Mouse (Mus musculus) midbrain, embryonic 11.5 days (tissue): ENCODE results near the gene Olig1. TPM values are rescaled to one million over a fixed set of nuclear protein-coding genes. Genes with fewer than 3 reads are reported as not detected.

ENCODE experiments used
- ATAC-seq: fragments of 200-750 bp; cut with Nextera tagmentation; 2 replicates; pipeline ENCODE4 v1.8.0; 2017; ENCODE audit warnings: moderate TSS enrichment, moderate library complexity; ENCODE audit not compliant: low FRiP score
- DNase-seq: peaks from one replicate; pipeline ENCODE4 v3.0.0; 2015; ENCODE audit warnings: low spot score; ENCODE audit errors: missing footprints
- H3K27ac ChIP-seq: fragments of 300-500 bp; sonication (generic); 2 replicates; pipeline ENCODE4 v1.5.1; 2014; ENCODE audit warnings: low read depth, low read length
- H3K27me3 ChIP-seq: fragments of 300-500 bp; sonication (generic); 2 replicates; pipeline ENCODE4 v1.6.1; 2014; ENCODE audit warnings: mild to moderate bottlenecking, low read length, moderate library complexity, mixed read lengths; ENCODE audit not compliant: control insufficient read depth, insufficient read depth
- H3K36me3 ChIP-seq: fragments of 300-500 bp; sonication (generic); 2 replicates; pipeline ENCODE4 v1.6.1; 2014; ENCODE audit warnings: mild to moderate bottlenecking, low read length, moderate library complexity, mixed read lengths; ENCODE audit not compliant: control insufficient read depth, insufficient read depth
- H3K4me1 ChIP-seq: fragments of 300-500 bp; sonication (generic); 2 replicates; pipeline ENCODE4 v1.6.1; 2014; ENCODE audit warnings: low read length; ENCODE audit not compliant: control insufficient read depth, insufficient read depth
- H3K4me2 ChIP-seq: fragments of 300-500 bp; sonication (generic); 2 replicates; pipeline ENCODE4 v1.6.1; 2014; ENCODE audit warnings: mild to moderate bottlenecking, moderate library complexity
- H3K4me3 ChIP-seq: fragments of 300-500 bp; sonication (generic); 2 replicates; pipeline ENCODE4 v1.5.1; 2014; ENCODE audit warnings: low read depth, low read length
- H3K9ac ChIP-seq: fragments of 300-500 bp; sonication (generic); 2 replicates; pipeline ENCODE4 v1.6.1; 2014; ENCODE audit warnings: low read length
- H3K9me3 ChIP-seq: fragments of 300-500 bp; sonication (generic); 2 replicates; pipeline ENCODE4 v1.6.1; 2016; ENCODE audit warnings: low read length; ENCODE audit not compliant: control insufficient read depth
- WGBS: fragments of 180-500 bp; shearing (Covaris S2); extraction: QIAGEN DNeasy Blood & Tissue Kit; methylation state at CpG from one replicate; pipeline ENCODE4 v1.1.7; 2014; 5-methylcytosine and 5-hydroxymethylcytosine counted together
- polyA plus RNA-seq: library from polyadenylated mRNA; unstranded; fragments of >200 nt; fragmentation: Nextera tagmentation; extraction: Ambion mirVana; gene quantifications from 2 replicates; pipeline ENCODE4 v1.2.1, GENCODE M21; 2014

Olig1 gene
- polyA plus RNA-seq, 1 experiment from 2014 or later: 3.2 TPM

GRCm38 (mm10) chr16:91299412-91299811, 29.8 kb downstream of the Olig1 start:
- H3K4me3 ChIP-seq: no peak overlapping the region
- ATAC-seq (no peak), DNase-seq (no peak)
- no peak overlapping the region for H3K27ac ChIP-seq
- no peak overlapping the region for H3K9ac ChIP-seq
- 83% methylated on average over 7 of the region's 7 CpGs for WGBS
- H3K4me1 ChIP-seq: peaks cover 24% of the 10 kb centered on the region
- H3K36me3 ChIP-seq: no peaks in the 10 kb centered on the region
- H3K4me2 ChIP-seq: no peak overlapping the region
- peaks cover 55% of the 10 kb centered on the region for H3K27me3 ChIP-seq
- H3K9me3 ChIP-seq: no peaks in the 10 kb centered on the region

GRCm38 (mm10) chr16:91300641-91301441, 31.3 kb downstream of the Olig1 start:
- Histone ChIP-seq H3K9me3 (no peaks in the 10 kb centered on the region), H3K4me3 (peak overlapping the region; percentile 15), H3K27me3 (peaks cover 67% of the 10 kb centered on the region), H3K4me2 (peak overlapping the region; percentile 33), H3K36me3 (no peaks in the 10 kb centered on the region), H3K9ac (no peak overlapping the region), H3K4me1 (peaks cover 30% of the 10 kb centered on the region), H3K27ac (no peak overlapping the region)
- DNase-seq (peak; percentile 92), ATAC-seq (peak; percentile 53; the same call in 1 of the 2 replicates)
- 9% methylated on average over 16 of the region's 16 CpGs for WGBS

GRCm38 (mm10) chr16:91301454-91301853, 31.9 kb downstream of the Olig1 start:
- Histone ChIP-seq H3K27me3 (peaks cover 68% of the 10 kb centered on the region), H3K9ac (no peak overlapping the region), H3K36me3 (no peaks in the 10 kb centered on the region), H3K27ac (no peak overlapping the region), H3K4me3 (peak overlapping the region; percentile 15), H3K4me1 (peaks cover 30% of the 10 kb centered on the region), H3K9me3 (no peaks in the 10 kb centered on the region), H3K4me2 (peak overlapping the region; percentile 33)
- DNase-seq (peak; percentile 94), ATAC-seq (peak; percentile 47)
- 6% methylated on average over 18 of the region's 18 CpGs for WGBS

- peaks cover 66% of the 10 kb centered on the region for H3K27me3 ChIP-seq
- no peak overlapping the region for H3K4me2 ChIP-seq
- WGBS: 35% methylated on average over 26 of the region's 26 CpGs
- no peak overlapping the region for H3K9ac ChIP-seq
- peak; percentile 89 for DNase-seq
- H3K4me3 ChIP-seq: no peak overlapping the region
- no peaks in the 10 kb centered on the region for H3K36me3 ChIP-seq
- H3K9me3 ChIP-seq: no peaks in the 10 kb centered on the region
- peaks cover 30% of the 10 kb centered on the region for H3K4me1 ChIP-seq
- no peak overlapping the region for H3K27ac ChIP-seq
- ATAC-seq: no peak
Observed at GRCm38 (mm10) chr16:91303776-91304709, 34.5 kb downstream of the Olig1 start.

- Histone ChIP-seq H3K4me1 (peaks cover 35% of the 10 kb centered on the region), H3K9me3 (no peaks in the 10 kb centered on the region), H3K4me3 (no peak overlapping the region), H3K36me3 (no peaks in the 10 kb centered on the region), H3K27ac (peak overlapping the region; percentile 7; the same call in 1 of the 2 replicates), H3K4me2 (no peak overlapping the region), H3K27me3 (peaks cover 54% of the 10 kb centered on the region), H3K9ac (no peak overlapping the region)
- peak; percentile 49; the same call in 1 of the 2 replicates for ATAC-seq
- 66% methylated on average over 16 of the region's 16 CpGs for WGBS
- DNase-seq: no peak
Observed at GRCm38 (mm10) chr16:91305512-91306111, 36.0 kb downstream of the Olig1 start.

- no peaks in the 10 kb centered on the region for H3K9me3 ChIP-seq
- ATAC-seq: peak; percentile 51; the same call in 1 of the 2 replicates
Observed at GRCm38 (mm10) chr16:91309872-91310271, 40.3 kb downstream of the Olig1 start.

GRCm38 (mm10) chr16:91312921-91313320, 43.3 kb downstream of the Olig1 start:
- no peak; the same call in 1 of the 2 replicates for ATAC-seq
- no peak overlapping the region for H3K4me2 ChIP-seq
- H3K27ac ChIP-seq: no peak overlapping the region
- H3K27me3 ChIP-seq: peaks cover 21% of the 10 kb centered on the region
- H3K36me3 ChIP-seq: no peaks in the 10 kb centered on the region
- H3K9ac ChIP-seq: no peak overlapping the region
- H3K9me3 ChIP-seq: no peaks in the 10 kb centered on the region
- DNase-seq: no peak
- H3K4me1 ChIP-seq: peaks cover 20% of the 10 kb centered on the region
- H3K4me3 ChIP-seq: no peak overlapping the region
- WGBS: 51% methylated on average over 7 of the region's 7 CpGs

More at GRCm38 (mm10) chr16:91309872-91310271, 40.3 kb downstream of the Olig1 start:
- peaks cover 34% of the 10 kb centered on the region for H3K27me3 ChIP-seq
- H3K4me2 ChIP-seq: no peak overlapping the region
- H3K9ac ChIP-seq: no peak overlapping the region
- H3K27ac ChIP-seq: no peak overlapping the region
- peaks cover 24% of the 10 kb centered on the region for H3K4me1 ChIP-seq
- H3K36me3 ChIP-seq: no peaks in the 10 kb centered on the region
- 21% methylated on average over 3 of the region's 3 CpGs for WGBS
- no peak for DNase-seq
- no peak overlapping the region for H3K4me3 ChIP-seq

GRCm38 (mm10) chr16:91314114-91314775, 44.7 kb downstream of the Olig1 start:
- ATAC-seq (peak; percentile 68), DNase-seq (peak; percentile 96)
- Histone ChIP-seq H3K4me1 (peaks cover 20% of the 10 kb centered on the region), H3K9me3 (no peaks in the 10 kb centered on the region), H3K4me3 (no peak overlapping the region), H3K27me3 (peaks cover 15% of the 10 kb centered on the region; the same call in 1 of the 2 replicates), H3K9ac (no peak overlapping the region), H3K4me2 (no peak overlapping the region), H3K27ac (no peak overlapping the region), H3K36me3 (no peaks in the 10 kb centered on the region)
- WGBS: 7% methylated on average over 19 of the region's 19 CpGs
